ENCODE assay signal across 8 mouse cellular contexts in the genomic region with DNA sequence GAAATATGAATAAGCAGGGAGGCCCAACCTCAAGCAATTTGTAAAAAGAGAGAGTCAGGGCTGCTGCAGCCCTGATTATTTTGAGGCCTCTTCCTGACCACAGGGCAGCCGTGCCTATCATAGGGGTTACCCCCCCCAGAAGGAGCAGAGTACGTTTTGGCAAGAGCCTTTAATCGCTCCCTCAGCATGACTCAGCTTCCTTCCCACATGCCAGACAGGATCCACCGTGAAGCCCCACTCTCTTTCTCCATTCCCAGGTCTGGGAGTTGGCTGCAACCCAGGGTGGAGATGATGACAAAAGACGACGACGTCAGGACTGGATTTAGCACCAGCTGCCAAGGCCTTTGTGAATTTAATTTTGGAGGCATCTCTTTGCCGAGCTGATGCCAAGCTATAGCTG.
A peak's percentile ranks its signal among the peaks of the same experiment; 100 is the strongest.
DNase-seq lines count a peak whose midpoint lies in the region; ATAC-seq and TF ChIP-seq lines count a peak whose summit lies in the region.

No protein-coding gene starts in this region.

- peak; percentile 71 for DNase-seq in hindbrain, embryonic 14.5 days (ENCODE audit: low spot score)
- DNase-seq in hindbrain, embryonic 11.5 days (ENCODE audit: low spot score) = no peak
- peak; percentile 24 for DNase-seq in MEL (ENCODE audit: low read depth, low spot score)
- peak; percentile 88 for DNase-seq in brain, embryonic 14.5 days (ENCODE audit: low read depth)
- DNase-seq in kidney, postnatal 14 days = peak; percentile 33
- peak; percentile 76 for DNase-seq in midbrain, postnatal 0 days (ENCODE audit: low spot score)
- no peak for DNase-seq in thymus, postnatal 0 days (ENCODE audit: low spot score)
- DNase-seq in cerebellum, adult 11-12 months = no peak

- TF ChIP-seq RAD21 in MEL (IDR thresholded peaks at IDR 0.05; ENCODE audit: low read depth, low read length) = no peak

- no peak for TF ChIP-seq CTCF in MEL (IDR thresholded peaks at IDR 0.05 in 2 of 3, conservative IDR thresholded peaks at IDR 0.05 in 1 of 3; ENCODE audit: control insufficient read depth in 1 of 3, insufficient read depth in 1 of 3, low read depth in 2 of 3, low read length in 3 of 3, poor library complexity in 1 of 3, severe bottlenecking in 1 of 3)
- TF ChIP-seq CTCF in brain, embryonic 14.5 days (IDR thresholded peaks at IDR 0.05; ENCODE audit: borderline replicate concordance, extremely low read depth, insufficient read depth, insufficient read length) = no peak
- TF ChIP-seq CTCF in midbrain, postnatal 0 days (IDR thresholded peaks at IDR 0.05) = no peak

- no peaks in the 10 kb centered on the region for H3K27me3 ChIP-seq in hindbrain, embryonic 14.5 days (ENCODE audit: control insufficient read depth, insufficient read depth, low read length)
- no peaks in the 10 kb centered on the region for H3K27me3 ChIP-seq in hindbrain, embryonic 11.5 days (ENCODE audit: control insufficient read depth, insufficient read depth, low read length)
- H3K27me3 ChIP-seq in MEL (ENCODE audit: control insufficient read depth in 1 of 2, insufficient read depth in 2 of 2, low read length in 2 of 2) = no peaks in the 10 kb centered on the region
- H3K27me3 ChIP-seq in midbrain, postnatal 0 days (ENCODE audit: insufficient read depth, low read length) = no peaks in the 10 kb centered on the region

- H3K27ac ChIP-seq in hindbrain, embryonic 14.5 days = 0 out of 2 replicates have a peak overlapping the region, but pooled peaks have one; percentile 22
- H3K27ac ChIP-seq in hindbrain, embryonic 11.5 days (ENCODE audit: low read depth, low read length) = no peak overlapping the region
- H3K27ac ChIP-seq in MEL (ENCODE audit: control insufficient read depth, low read depth, low read length) = no peak overlapping the region
- H3K27ac ChIP-seq in midbrain, postnatal 0 days (ENCODE audit: low read depth, low read length) = no peak overlapping the region

- no peaks in the 10 kb centered on the region for H3K79me2 ChIP-seq in MEL (ENCODE audit: control insufficient read depth, insufficient read depth, low read length, poor library complexity)

- no peak for TF ChIP-seq POLR2A in MEL (IDR thresholded peaks at IDR 0.05; ENCODE audit: control insufficient read depth in 1 of 2, insufficient read depth in 1 of 2, low read depth in 1 of 2, low read length in 2 of 2, poor library complexity in 1 of 2)
- TF ChIP-seq POLR2A in brain, embryonic 14.5 days (IDR thresholded peaks at IDR 0.05; ENCODE audit: borderline replicate concordance, extremely low read depth, insufficient read depth, insufficient read length, poor library complexity, severe bottlenecking) = no peak

- peaks cover 10% of the 10 kb centered on the region; the same call in 1 of the 2 replicates for H3K4me1 ChIP-seq in hindbrain, embryonic 14.5 days (replicated peaks; ENCODE audit: control insufficient read depth, insufficient read depth, low read length)
- H3K4me1 ChIP-seq in hindbrain, embryonic 11.5 days (replicated peaks; ENCODE audit: control insufficient read depth, insufficient read depth, low read length) = no peaks in the 10 kb centered on the region
- no peaks in the 10 kb centered on the region for H3K4me1 ChIP-seq in MEL (ENCODE audit: control insufficient read depth in 1 of 2, insufficient read depth in 2 of 2, low read length in 2 of 2)
- H3K4me1 ChIP-seq in midbrain, postnatal 0 days (ENCODE audit: insufficient read depth, low read length) = 0 out of 2 replicates have a peak, but pooled peaks cover 3% of the 10 kb centered on the region

- H3K9ac ChIP-seq in hindbrain, embryonic 14.5 days = no peak overlapping the region
- no peak overlapping the region for H3K9ac ChIP-seq in hindbrain, embryonic 11.5 days (ENCODE audit: low read depth, low read length)
- H3K9ac ChIP-seq in MEL (ENCODE audit: control insufficient read depth, low read depth, low read length, poor library complexity, severe bottlenecking) = no peak overlapping the region
- H3K9ac ChIP-seq in midbrain, postnatal 0 days (replicated peaks; ENCODE audit: low read length, poor library complexity, severe bottlenecking) = no peak overlapping the region

- no peak for ATAC-seq in hindbrain, embryonic 14.5 days (ENCODE audit: low FRiP score)
- ATAC-seq in hindbrain, embryonic 11.5 days (ENCODE audit: low FRiP score) = no peak
- ATAC-seq in midbrain, postnatal 0 days (ENCODE audit: low FRiP score) = no peak

- H3K4me3 ChIP-seq in hindbrain, embryonic 14.5 days (replicated peaks; ENCODE audit: low read length) = no peak overlapping the region
- H3K4me3 ChIP-seq in hindbrain, embryonic 11.5 days (ENCODE audit: low read depth, low read length) = no peak overlapping the region
- H3K4me3 ChIP-seq in MEL (ENCODE audit: control insufficient read depth in 1 of 2, insufficient read depth in 1 of 2, low read depth in 2 of 2, low read length in 2 of 2) = no peak overlapping the region
- no peak overlapping the region for H3K4me3 ChIP-seq in midbrain, postnatal 0 days (ENCODE audit: low read depth, low read length)

- 16% methylated on average over 8 of the region's 8 CpGs for WGBS in hindbrain, embryonic 14.5 days
- WGBS in hindbrain, embryonic 11.5 days = 45% methylated on average over 8 of the region's 8 CpGs
- 11% methylated on average over 8 of the region's 8 CpGs for WGBS in midbrain, postnatal 0 days

- H3K9me3 ChIP-seq in hindbrain, embryonic 14.5 days (ENCODE audit: control insufficient read depth, low read length) = no peaks in the 10 kb centered on the region
- H3K9me3 ChIP-seq in hindbrain, embryonic 11.5 days (ENCODE audit: control insufficient read depth, low read length) = no peaks in the 10 kb centered on the region
- no peaks in the 10 kb centered on the region for H3K9me3 ChIP-seq in MEL (replicated peaks; ENCODE audit: insufficient read depth, low read length)
- H3K9me3 ChIP-seq in midbrain, postnatal 0 days (ENCODE audit: low read length) = no peaks in the 10 kb centered on the region

- TF ChIP-seq EP300 in MEL (IDR thresholded peaks at IDR 0.05; ENCODE audit: low read depth in 1 of 2, low read length in 2 of 2) = 0 out of 4 replicates have a peak, but pooled peaks of 1 of the 2 experiments have one; percentile 6

- H3K36me3 ChIP-seq in hindbrain, embryonic 14.5 days (replicated peaks; ENCODE audit: control insufficient read depth, insufficient read depth) = no peaks in the 10 kb centered on the region
- H3K36me3 ChIP-seq in hindbrain, embryonic 11.5 days (ENCODE audit: control insufficient read depth, insufficient read depth, low read length) = no peaks in the 10 kb centered on the region
- no peaks in the 10 kb centered on the region for H3K36me3 ChIP-seq in MEL (ENCODE audit: control insufficient read depth in 1 of 2, insufficient read depth in 2 of 2, low read length in 2 of 2)
- H3K36me3 ChIP-seq in midbrain, postnatal 0 days (ENCODE audit: insufficient read depth, low read length) = no peaks in the 10 kb centered on the region

- no peak overlapping the region for H3K4me2 ChIP-seq in hindbrain, embryonic 14.5 days (replicated peaks)
- no peak overlapping the region for H3K4me2 ChIP-seq in hindbrain, embryonic 11.5 days (replicated peaks; ENCODE audit: low read depth, low read length)
- H3K4me2 ChIP-seq in midbrain, postnatal 0 days (ENCODE audit: low read depth, low read length, poor library complexity, severe bottlenecking) = no peak overlapping the region

TF ChIP-seq in MEL, 35 proteins besides CTCF, POLR2A, EP300 and RAD21:
- TF ChIP-seq MAZ (IDR thresholded peaks at IDR 0.05; ENCODE audit: low read depth, low read length) (no peak), USF1 (IDR thresholded peaks at IDR 0.05; ENCODE audit: low read depth, low read length) (no peak), TAL1 (IDR thresholded peaks at IDR 0.05; ENCODE audit: low read length) (no peak), JUND (IDR thresholded peaks at IDR 0.05; ENCODE audit: low read depth, low read length) (no peak), BHLHE40 (IDR thresholded peaks at IDR 0.05; ENCODE audit: borderline replicate concordance, low read depth, low read length) (no peak), MAX (IDR thresholded peaks at IDR 0.05; ENCODE audit: low read length) (no peak)

Comparison
In these comparisons a context has a peak if more than half of its experiments do, and no peak if none do; other contexts are left out.
1. DNase-seq: peak in hindbrain, embryonic 14.5 days (single experiment), MEL (single experiment), brain, embryonic 14.5 days (single experiment), kidney, postnatal 14 days (single experiment) and midbrain, postnatal 0 days (single experiment); none in hindbrain, embryonic 11.5 days (single experiment), thymus, postnatal 0 days (single experiment) and cerebellum, adult 11-12 months (single experiment).